Mouse (Mus musculus): ENCODE measurements around the gene Apln.

DNA sequence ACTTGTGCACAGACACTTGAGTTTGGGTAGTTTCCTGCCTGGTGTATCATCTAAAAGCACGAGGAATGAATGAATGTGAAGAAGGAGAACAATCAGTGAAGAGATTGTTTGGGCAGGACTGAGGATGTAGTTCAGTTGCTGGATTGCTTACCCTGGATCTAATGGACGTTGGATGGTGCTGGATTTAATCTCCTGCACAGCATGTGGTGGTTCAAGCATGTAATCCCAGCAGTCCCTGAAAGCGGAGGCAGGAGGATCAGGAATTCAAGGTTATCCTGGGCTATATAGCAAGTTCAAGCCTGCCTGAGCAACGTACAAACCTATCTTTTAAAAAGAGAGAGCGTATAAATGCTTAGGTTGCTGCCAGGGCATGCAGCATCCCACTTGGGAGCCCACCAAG lies 37.7 kb upstream of the Apln start:
- TF ChIP-seq GATA1 (IDR thresholded peaks at IDR 0.05; ENCODE audit: borderline replicate concordance, low read length) (no peak), FLI1 (IDR thresholded peaks at IDR 0.05; ENCODE audit: low read length) (no peak)
